ENCODE assay signal across 21 mouse cellular contexts in genomic region chr15:72339629-72340028, GRCm38 (mm10).
DNase-seq lines count a peak whose midpoint lies in the region; ATAC-seq and TF ChIP-seq lines count a peak whose summit lies in the region.
"Had no signal": no experiment of that assay in that cellular context is flagged by ENCODE, and none has a peak within 500 bp of the region (broad histone marks: within the 10 kb centered on the region; RNA-seq: fewer than 3 reads in every experiment).

No protein-coding gene starts in this region.

- no peak overlapping the region for H3K4me3 ChIP-seq in kidney, embryonic 15.5 days (replicated peaks)
- H3K4me3 ChIP-seq in kidney, postnatal 0 days (replicated peaks; ENCODE audit: low read depth, low read length): no peak overlapping the region
- H3K4me3 ChIP-seq: embryonic facial prominence, embryonic 13.5 days; embryonic facial prominence, embryonic 15.5 days; erythroblast, embryonic 14.5 days; forebrain, embryonic 10.5 days; forebrain, embryonic 12.5 days had no signal

- H3K27me3 ChIP-seq in kidney, embryonic 15.5 days: 0 out of 2 replicates have a peak, but pooled peaks cover 3% of the 10 kb centered on the region
- no peaks in the 10 kb centered on the region for H3K27me3 ChIP-seq in kidney, postnatal 0 days (ENCODE audit: insufficient read depth, low read length)
- H3K27me3 ChIP-seq: embryonic facial prominence, embryonic 13.5 days; embryonic facial prominence, embryonic 15.5 days; forebrain, embryonic 12.5 days had no signal

- WGBS in kidney, embryonic 15.5 days: 26% methylated on average over 1 of the region's 1 CpGs
- 29% methylated on average over 1 of the region's 1 CpGs for WGBS in kidney, postnatal 0 days

- no peak for TF ChIP-seq CTCF in kidney, postnatal 0 days (IDR thresholded peaks at IDR 0.05; ENCODE audit: low read depth)

- H3K4me2 ChIP-seq in kidney, embryonic 15.5 days: no peak overlapping the region
- H3K4me2 ChIP-seq in kidney, postnatal 0 days (ENCODE audit: low read length): no peak overlapping the region
- H3K4me2 ChIP-seq: embryonic facial prominence, embryonic 13.5 days; embryonic facial prominence, embryonic 15.5 days; forebrain, embryonic 12.5 days had no signal

- H3K27ac ChIP-seq in kidney, embryonic 15.5 days: no peak overlapping the region
- H3K27ac ChIP-seq in kidney, postnatal 0 days: no peak overlapping the region
- H3K27ac ChIP-seq: embryonic facial prominence, embryonic 13.5 days; embryonic facial prominence, embryonic 15.5 days; forebrain, embryonic 10.5 days; forebrain, embryonic 12.5 days had no signal

- no peak overlapping the region for H3K9ac ChIP-seq in kidney, embryonic 15.5 days
- H3K9ac ChIP-seq in kidney, postnatal 0 days (ENCODE audit: low read depth, low read length): no peak overlapping the region
- H3K9ac ChIP-seq: embryonic facial prominence, embryonic 13.5 days; embryonic facial prominence, embryonic 15.5 days; forebrain, embryonic 12.5 days had no signal

- no peaks in the 10 kb centered on the region for H3K9me3 ChIP-seq in kidney, embryonic 15.5 days (replicated peaks)
- H3K9me3 ChIP-seq in kidney, postnatal 0 days (replicated peaks; ENCODE audit: low read length): no peaks in the 10 kb centered on the region
- H3K9me3 ChIP-seq: embryonic facial prominence, embryonic 13.5 days; embryonic facial prominence, embryonic 15.5 days; forebrain, embryonic 10.5 days; forebrain, embryonic 12.5 days had no signal

- H3K36me3 ChIP-seq in kidney, embryonic 15.5 days: no peaks in the 10 kb centered on the region
- H3K36me3 ChIP-seq in kidney, postnatal 0 days (ENCODE audit: insufficient read depth, low read length): no peaks in the 10 kb centered on the region
- H3K36me3 ChIP-seq: embryonic facial prominence, embryonic 13.5 days; embryonic facial prominence, embryonic 15.5 days; forebrain, embryonic 10.5 days; forebrain, embryonic 12.5 days had no signal

- H3K4me1 ChIP-seq in kidney, embryonic 15.5 days: no peaks in the 10 kb centered on the region
- no peaks in the 10 kb centered on the region for H3K4me1 ChIP-seq in kidney, postnatal 0 days (replicated peaks; ENCODE audit: insufficient read depth, low read length)
- H3K4me1 ChIP-seq: embryonic facial prominence, embryonic 13.5 days; embryonic facial prominence, embryonic 15.5 days had no signal

- DNase-seq in kidney, adult 11 months: no peak
- DNase-seq in kidney, postnatal 0 days (ENCODE audit: low spot score): peak; percentile 28
- DNase-seq in kidney, postnatal 36 days: no peak
- DNase-seq: adrenal gland, adult 2 months; adrenal gland, postnatal 10 days; adrenal gland, postnatal 25 days; cerebellum, adult 11 months; cerebellum, adult 18-20 months; cerebellum, adult 8-10 months; cerebellum, adult 9-11 months; cerebellum, postnatal 14 days; cerebellum, postnatal 36 days; embryo, embryonic 11 days had no signal

- peak; percentile 54; the same call in 1 of the 2 replicates for ATAC-seq in kidney, embryonic 15.5 days (replicated peaks; ENCODE audit: low FRiP score)
- ATAC-seq in kidney, postnatal 0 days (replicated peaks; ENCODE audit: low FRiP score, low read depth): 0 out of 2 replicates have a peak, but pooled peaks have one; percentile 10
- ATAC-seq: forebrain, embryonic 14.5 days; forebrain, embryonic 16.5 days had no signal
